Mouse (Mus musculus): ENCODE measurements around the gene Nr2f1.
"Not testable (repeated sequence)": the region's sequence is repeated elsewhere in the genome, so short reads cannot be mapped to it uniquely, and the experiment has no call there.

Nr2f1 gene

DNA sequence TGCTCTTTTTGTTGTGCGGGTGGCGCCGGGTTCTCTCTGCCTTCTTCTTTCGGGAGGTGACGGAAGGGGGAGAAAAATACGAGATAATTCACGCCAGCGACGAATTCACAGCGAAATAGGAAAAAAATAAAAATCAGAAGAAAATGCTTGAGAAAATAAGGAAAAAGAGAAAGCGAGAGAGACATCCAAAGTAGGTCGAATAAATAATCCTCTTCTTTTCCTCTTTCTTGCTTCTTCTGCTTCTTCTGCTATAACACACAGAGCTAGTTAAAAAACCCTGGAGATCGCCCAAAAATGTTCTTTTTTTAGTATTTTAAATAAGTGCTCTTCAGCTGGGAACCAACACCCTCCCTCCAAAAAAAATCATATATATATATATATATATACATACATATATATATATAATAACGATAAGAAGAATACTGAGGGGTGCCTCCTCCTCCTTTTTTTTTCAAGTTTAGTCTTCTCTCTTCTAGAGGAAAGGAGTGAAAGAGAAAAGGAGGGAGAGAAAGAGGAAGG is at the start of gene Nr2f1:
Nr2f1 (minus strand) TSS at position 116 of the 519 bp plus-strand sequence.
- no peak for DNase-seq (ENCODE audit: low spot score in 2 of 2)

DNA sequence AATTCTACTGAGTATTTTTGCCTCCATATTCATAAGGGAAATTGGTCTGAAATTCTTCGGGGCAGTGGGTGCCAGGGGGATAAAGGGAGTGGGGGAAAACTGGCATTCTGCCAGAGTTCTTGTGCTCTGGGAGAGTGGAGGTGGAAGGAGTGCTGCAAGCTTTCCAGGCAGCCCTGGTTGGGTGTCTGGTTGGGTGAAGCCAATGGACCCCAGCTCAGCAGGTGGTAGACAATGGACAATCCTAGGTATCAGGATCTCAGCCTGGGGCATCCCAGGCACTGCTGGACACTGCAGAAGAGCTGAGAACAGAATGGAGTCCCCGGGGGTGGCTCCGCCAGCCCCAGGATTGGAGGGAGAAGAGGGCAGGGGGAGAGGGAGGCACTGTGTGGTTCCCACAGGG is 22.1 kb upstream of the Nr2f1 start:
- no peak for DNase-seq (ENCODE audit: low spot score in 2 of 2)

DNA sequence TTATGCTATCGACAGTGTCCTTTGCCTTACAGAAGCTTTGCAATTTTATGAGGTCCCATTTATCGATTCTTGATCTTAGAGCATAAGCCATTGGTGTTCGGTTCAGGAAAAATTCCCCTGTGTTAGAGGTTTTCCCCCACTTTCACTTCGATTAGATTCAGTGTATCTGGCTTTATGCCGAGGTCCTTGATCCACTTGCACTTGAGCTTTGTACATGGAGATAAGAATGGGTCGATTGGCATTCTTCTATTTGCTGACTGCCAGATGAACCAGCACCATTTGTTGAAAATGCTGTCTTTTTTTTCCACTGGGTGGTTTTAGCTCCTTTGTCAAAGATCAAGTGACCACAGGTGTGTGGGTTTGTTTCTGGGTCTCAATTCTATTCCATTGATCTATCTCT is 20.7 kb upstream of the Nr2f1 start:
- not testable (repeated sequence) for DNase-seq (ENCODE audit: low spot score in 2 of 2)

DNA sequence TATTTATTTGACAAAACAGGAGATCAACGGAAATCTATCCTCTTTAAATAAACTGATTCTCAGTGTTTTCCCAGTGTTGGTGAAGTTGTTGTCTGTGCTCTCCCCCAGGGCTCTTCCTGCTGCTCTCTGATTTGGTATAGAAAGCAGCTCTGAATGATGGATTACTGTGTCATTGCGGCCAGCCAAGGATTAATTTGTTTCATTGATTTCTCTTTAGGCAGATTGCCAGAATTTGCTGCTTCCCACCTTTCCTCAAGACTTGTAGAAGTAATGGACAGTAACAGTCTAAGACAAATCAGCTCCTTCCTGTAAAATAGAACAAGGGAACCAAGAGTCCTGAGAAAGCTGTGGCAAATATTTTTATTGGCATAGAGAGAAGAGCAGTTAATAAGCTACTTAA is 15.7 kb upstream of the Nr2f1 start:
- no peak for DNase-seq (ENCODE audit: low spot score in 2 of 2)

DNA sequence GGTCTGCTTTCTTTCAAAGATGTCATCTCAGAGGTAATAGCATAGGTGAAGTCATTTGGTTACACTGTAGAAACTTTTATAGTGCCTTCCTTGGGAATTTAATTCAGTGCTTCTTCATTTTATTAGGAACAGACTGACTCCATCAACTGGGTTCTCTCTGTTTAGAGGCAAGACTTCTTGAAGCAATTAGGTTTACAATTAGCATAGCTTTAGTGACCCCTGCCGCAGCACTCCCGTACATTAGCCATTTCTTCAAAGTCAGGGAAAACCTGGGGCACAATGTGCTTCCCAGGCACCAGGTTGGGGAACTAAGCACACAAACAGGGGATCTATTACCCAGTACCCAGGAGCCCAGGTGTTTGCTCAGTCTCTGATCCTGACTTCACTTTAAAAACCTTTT is 13.6 kb upstream of the Nr2f1 start:
- no peak for DNase-seq (ENCODE audit: low spot score in 2 of 2)

DNA sequence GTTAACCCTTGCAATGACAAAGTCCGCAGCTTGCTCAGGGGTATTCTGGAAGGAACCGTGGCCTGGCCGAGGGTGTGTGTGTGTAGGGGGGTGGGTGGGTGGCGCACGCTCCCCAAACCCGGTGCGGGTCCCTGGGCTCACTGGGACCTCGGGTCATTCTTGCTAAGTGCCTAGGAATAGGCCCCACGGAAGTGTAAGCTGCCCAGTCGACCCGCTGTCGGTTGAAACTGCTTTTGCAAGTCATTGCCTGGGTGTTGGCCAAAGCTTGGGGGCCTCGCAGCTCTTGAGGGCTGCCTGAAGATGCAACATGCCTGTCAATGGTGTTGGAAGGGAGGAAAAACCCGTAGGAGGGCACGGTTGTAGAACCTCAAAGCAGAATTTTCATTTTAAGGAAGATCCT is 12.6 kb upstream of the Nr2f1 start:
- no peak for DNase-seq (ENCODE audit: low spot score in 2 of 2)

DNA sequence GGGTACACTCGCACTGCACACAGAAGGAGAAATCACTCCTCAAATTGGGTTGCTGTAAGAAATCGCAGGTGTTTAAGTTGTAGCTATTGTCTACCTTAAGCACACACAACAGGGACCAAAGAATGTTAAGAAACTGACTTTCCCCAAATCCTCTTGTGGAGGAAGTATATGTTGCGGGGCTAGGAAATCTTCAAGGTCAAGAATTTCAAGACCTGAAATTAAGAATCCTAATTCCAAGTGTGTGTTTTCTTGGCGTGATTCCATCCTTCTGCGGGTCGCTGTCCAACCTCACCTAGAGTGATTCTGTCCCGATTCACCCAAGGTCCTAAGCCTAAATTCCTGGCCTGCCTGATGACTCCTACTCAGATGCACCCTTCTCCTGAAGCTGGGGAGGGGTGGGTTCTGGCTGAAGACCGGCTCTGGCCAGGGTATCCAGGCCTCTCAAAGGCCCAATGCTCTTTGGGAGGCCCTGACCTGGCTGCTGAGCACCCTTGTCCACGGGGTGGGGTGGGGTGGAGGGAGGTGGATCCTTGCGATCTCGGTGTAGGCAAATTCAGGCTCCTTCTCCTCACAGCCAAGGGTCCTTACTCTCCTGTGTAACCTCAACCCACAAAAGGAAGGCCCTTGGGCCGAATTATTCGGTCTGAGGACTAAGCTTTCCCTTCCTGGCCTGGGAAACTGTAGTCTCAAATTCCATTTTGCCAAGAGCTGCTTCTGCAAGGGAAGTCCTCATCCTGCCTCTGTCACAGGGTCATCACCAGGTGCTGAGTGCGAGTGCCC is 11.9 kb upstream of the Nr2f1 start:
- no peak for DNase-seq (ENCODE audit: low spot score in 2 of 2)

DNA sequence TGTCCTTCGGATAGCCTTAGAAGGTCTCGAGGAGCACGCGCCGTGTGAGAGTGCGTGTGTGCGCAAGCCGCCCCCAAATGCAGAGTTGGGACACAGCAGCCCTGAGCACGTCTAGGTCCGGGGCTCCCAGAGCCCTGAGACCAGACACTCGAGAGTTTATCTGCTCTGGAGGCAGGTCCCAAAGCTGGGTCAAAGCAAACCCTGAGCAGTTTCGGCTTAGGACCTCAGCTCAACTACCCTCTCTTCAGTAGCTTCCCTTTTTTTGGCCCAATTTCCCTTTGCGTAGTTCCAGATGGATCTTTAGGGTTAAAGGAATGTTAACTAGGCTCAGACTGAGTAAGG is 11.2 kb upstream of the Nr2f1 start:
- DNase-seq (ENCODE audit: low spot score in 2 of 2), result no peak

DNA sequence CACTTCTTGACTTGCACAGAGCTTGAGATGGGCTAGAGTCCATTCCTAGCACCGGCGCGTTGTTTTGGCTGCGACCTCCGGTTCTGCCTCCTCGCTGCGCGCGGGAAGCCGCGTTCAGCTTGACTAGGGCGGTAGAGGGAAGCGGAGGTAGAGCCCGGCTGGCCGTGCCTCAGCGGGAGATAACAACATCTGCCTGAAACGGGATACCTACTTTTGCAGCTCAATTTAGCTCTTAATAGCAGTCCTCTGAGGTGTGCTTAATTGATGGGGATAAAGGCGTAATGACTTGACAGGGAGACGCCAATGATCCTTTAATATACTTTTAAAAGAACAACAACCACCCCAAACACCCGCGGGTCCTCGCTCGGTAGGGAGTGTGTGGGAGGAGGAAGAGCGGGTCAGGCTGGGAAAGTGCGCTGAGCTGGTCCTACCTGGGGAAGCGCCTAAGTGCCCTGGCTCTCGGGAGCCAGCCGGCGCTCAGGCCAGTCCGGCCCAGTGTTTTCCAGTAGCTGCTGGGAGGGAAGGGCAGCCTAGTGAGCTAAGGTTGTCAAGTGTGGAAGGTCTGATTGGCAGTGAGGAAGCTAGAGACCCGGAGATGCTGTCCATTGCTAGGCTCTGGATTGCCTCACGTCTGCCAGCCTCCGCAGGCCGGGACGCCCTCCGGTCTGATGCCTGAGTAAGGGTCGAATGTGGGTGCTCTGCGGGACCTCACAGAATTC is 10.6 kb upstream of the Nr2f1 start:
- DNase-seq (ENCODE audit: low spot score in 2 of 2), result no peak

DNA sequence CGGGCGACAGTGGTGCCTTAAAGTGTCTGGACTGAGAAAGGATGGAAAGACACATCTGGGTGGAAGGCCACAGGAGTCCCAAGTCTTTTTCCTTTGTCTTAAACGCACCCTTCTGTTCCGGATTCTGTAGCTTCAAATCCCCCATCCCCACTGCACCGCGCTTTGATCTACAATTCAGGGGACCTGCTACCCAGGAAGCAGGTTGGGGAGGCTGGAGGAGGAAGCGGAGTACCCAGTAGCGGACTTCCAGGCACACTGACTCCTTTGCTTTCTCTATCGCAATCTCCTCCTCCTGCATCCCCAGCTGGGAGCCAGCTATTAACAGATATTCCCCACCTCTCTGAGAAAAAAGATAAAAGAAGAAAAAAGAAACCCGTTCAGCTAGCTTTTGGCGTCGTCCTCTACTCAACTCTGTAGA is 10.1 kb upstream of the Nr2f1 start:
- no peak for DNase-seq (ENCODE audit: low spot score in 2 of 2)

DNA sequence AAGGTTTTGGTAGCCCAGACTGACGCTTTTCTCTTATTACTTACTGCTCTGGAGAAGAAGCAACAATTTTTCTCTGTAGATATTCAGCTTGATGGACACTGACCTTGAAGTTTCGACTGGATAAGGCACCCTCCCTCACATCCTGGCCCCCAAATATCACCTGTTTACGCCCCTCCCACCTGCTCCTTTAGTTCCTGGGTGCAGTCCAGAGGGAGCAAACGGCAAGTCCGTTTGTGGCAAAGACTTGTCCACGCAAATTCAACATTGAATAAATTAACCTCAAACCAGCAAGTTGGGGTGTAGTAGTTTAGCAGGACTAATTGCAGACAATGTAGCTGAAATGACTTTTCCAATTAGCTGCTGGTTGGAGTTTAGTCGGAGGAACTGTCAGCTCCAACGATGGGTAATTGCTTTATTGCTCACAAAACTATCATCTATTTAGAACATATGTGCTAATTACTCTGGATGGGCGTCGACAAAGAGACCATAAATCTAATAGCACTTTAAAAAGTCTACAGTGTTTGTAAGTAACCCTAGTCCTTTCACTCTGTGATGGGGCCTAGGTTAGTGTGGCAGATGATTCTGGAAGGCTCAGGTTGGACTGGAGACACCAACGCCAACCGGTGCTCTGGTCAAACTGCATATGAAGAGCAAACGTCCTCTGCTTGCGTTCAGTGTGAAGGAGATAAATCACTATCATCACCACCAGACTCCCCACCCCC is 9.3 kb upstream of the Nr2f1 start:
- DNase-seq (ENCODE audit: low spot score in 2 of 2), result no peak

DNA sequence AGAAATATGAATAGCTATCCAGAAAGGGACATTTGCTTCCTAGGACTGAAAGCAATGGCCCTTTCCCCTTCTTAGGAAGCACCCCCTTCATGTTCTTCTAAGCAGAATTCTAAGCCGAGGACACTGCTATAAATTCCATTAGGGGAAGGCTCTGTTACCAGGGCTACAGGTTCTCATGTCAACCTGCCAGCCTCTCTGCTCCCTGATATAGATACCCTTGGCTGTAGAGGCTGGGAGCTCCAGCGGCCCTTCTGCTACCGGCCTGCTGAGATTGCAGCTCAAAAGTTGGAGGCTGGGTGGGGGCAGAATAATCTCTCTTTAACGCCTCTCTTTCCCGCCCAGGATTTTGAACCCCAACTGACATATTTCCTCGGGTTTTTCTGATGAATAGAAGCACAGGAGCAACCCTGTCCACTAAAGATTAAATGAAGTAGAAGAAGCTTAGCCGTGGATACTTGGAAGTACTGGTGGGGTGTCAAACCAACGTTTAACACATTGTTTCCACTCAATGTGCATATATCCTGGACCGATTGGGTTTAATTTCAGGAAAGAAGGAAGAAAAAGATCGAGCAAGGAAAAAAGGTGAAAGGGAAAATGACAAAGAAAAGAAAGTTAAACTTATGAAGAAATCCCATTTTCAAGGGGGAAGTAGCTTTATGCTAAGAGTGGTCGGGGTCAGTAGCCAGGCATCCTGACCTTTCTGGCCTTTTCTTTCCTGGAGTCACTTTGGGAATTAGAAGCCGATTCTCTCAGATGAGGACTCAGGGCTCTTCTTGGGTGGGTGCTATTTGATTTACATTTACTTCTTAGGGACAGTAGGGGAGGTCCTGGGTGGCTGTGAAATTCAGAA is 8.5 kb upstream of the Nr2f1 start:
- no peak for DNase-seq (ENCODE audit: low spot score in 2 of 2)

DNA sequence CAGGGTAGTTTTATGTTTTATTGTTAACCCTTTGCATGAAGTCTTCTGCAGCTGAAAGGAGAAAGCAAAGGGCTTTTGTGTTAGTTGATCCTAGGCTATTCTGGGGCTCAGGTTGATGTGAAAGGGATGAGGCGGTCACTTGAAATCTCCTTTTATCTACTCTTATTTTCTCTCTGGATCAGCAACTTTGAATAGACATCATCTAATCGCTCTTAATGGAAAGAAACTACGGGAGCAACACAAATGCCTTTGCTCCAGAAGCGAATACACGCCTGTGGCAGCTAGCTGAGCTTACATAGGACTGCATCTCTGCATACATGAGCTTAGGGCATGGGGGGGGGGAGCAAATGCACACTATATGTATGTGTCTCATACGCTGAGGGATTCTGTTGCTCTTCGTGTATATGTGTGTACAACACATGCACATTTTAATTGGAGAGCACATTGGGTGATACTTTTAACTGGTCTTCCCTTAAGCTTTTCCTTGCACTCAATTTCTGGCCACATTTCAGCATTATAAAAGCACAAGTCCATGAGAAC is 7.4 kb upstream of the Nr2f1 start:
- DNase-seq (ENCODE audit: low spot score in 2 of 2), result no peak

DNA sequence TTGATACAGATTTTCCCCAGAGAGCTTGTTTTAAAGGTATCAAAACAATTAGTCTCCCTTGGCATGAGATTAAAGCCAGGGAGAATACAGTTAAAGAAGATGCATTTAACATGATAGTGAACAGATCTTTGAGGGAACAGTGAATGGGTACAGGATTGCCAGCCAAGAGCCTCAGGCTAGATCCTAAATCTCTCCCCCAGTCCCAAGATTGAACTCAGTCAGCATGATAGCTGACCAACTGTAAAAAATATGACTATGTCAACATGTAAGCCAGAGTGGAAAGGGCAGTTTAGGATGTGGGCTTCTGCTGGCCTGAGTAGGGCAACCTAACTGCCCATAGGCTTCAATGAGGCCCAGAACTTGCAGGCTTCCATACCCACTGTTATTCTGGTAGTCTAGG is 5.9 kb upstream of the Nr2f1 start:
- DNase-seq (ENCODE audit: low spot score in 2 of 2), result no peak

DNA sequence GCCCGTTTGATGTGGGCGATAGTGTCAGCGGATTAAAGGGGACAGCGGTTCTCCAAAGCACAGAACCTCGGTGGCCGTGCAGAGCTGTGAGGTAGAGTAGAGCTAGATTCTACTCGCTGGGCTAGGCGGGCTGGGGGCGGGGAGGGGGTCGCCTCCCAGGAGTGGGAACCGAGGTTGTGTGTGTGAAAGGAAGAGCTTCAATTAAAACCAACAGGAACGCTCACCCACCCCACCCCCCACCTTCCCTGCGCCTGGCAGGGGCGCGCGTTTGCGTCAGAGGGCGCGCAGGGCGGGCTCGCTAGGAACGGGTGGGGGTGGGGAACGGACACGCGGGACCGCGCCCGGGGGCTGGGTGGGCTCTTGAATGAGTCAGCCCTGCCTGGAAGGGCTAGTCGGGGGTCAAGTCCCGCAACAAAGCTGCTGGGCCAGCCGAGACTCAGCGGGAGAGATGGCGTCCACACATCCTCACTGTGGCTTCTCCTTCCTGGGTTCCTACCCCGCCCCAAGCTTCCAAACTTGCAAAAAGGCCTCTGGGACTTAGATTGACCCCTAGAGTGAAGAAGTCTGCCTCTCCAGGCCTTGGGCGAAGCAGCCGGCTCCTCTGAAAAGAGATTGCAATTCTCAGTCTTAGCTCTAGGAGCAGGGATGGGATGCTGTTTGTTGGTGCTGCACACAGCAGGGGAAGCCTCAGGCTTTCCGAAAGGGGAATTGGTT is 3.9 kb upstream of the Nr2f1 start:
- no peak for DNase-seq (ENCODE audit: low spot score in 2 of 2)

DNA sequence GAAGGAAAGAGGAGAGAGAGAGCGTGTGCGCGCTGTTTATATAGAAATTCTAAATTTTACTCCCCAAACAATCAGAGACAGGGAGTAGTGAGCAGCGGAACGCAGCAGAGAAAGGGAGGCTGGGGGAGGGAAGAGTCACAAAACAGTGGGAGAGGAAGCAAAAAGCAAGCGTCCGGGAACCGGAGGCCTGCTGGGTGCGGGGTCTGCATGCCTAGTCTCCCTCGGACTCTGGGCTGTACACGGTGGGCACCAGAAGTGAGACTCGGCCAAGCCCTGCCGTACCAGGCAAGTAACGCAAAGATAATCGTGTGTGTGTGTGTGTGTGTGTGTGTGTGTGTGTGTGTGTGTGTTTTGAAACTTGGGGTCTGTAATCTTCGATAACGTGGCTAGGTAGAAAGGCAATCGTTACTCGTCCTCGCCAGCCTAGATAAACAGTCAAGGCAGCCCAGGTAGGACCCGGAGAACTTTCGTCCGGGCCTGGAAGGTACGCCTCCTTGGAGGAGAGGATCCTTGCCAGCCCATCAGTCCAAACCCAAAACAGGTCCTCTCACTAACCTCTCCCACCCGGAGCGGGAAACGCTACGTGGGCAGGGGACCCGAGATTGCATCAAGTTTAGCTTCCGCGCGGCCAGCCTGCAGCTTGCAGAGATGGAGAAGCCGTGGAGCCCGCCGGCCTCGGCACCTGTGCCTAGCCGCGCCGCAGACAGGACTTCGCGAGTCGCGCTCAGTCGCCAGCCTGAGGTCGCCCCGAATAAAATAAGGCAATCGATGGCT is 3.2 kb upstream of the Nr2f1 start:
- no peak for DNase-seq (ENCODE audit: low spot score in 2 of 2)

DNA sequence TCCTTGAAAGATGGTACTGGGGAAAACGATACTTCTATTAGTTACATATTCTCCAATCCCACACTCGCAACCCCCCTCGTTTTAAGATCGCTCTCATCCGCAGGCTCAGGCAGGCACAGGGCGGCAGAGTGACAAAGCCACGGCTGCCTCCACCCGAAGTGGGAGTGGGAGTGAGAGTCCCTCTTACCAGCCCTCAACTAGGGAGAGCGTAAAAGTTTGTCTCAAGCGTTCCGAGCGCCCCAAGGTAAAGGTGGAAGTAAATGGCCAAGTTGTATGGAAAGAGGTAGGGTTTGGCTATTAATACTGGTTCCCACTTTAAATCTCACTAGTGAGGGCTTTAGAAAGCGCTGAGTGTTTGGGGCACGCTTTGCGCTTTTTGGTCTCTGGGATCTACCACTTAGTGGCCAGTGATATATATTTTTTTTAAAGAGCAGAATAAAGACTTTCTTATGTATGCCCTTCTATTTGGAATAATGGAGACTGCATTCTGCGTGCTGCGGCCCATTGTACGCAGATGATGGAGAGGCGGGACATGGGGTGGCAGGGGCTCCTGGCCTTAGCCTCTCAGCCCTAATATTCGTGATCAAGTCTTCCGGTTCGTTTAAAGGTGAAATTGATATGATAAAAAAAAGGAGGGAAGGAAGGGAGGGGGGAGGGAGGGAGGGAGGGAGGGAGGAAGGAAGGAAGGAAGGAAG is 2.5 kb upstream of the Nr2f1 start:
- no peak for DNase-seq (ENCODE audit: low spot score in 2 of 2)

DNA sequence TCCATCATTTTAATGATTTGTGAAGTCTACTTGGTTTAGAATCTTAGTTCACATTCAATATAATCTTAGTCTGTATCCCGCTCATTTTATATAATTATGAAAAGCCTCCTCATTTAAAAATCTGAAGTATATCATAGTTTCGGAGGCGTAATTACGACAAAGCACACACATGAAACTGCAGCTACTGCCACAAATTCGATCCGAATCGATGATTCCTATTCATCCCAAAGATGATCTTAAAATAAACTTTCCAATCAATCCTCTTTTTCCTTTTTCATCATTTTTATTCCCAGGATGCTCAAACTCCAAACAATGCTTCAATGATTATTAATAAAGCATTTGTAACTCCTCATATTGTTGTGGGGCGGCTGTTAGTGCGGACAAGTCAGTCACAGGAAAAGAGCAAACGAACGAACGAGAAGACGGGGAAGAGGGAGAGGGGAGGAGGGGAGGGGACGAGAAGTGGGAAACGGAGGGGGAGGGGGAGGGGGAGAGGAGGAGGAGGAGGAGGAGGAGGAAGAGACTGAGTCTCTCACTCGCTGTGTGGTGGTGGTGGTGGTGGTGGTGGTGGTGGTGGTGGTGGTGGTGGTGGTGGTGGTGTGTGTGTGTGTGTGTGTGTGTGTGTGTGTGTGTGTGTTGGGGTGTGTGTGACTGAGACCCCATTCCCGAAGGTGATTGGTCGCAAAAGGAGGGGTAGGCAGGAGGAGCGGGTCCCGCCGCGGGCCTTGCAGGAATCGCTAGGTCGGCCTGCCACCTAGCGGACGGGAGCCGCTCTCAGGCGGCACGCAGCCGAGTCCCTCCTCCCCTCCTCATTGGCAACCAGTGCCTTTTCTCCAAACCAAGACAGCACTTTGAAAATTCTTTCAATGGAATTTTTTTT is 1.7 kb upstream of the Nr2f1 start:
- peak in 1 of 2 experiments; percentile 26 for DNase-seq (ENCODE audit: low spot score in 2 of 2)

Measured in spleen, postnatal 14 days (tissue).